Mouse (Mus musculus): Measurements from ENCODE around the gene Akr1b8. TPM values are rescaled to one million over a fixed set of nuclear protein-coding genes. Genes with fewer than 3 reads are reported as not detected.

Gene Akr1b8
- polyA plus RNA-seq (2012; rRNA removed; ENCODE audit: low replicate concordance) = 25.2 and 32.0 TPM in 2 replicates

GRCm38 (mm10) chr6:34353658-34354353 is at the start of gene Akr1b8:
TSS of gene Akr1b8 (plus strand) at chr6:34354119.

GRCm38 (mm10) chr6:34316854-34317771 is 36.8 kb upstream of the Akr1b8 start, which contains the start of gene Akr1b3:
TSS of gene Akr1b3 (minus strand) at chr6:34317478.

GRCm38 (mm10) chr6:34384110-34384661 is 30.3 kb downstream of the Akr1b8 start, which contains the start of gene Akr1b10:
TSS of gene Akr1b10 (plus strand) at chr6:34384218.

GRCm38 (mm10) chr6:34412023-34412422 is 58.1 kb downstream of the Akr1b8 start, which contains the start of gene Akr1b7:
TSS of gene Akr1b7 (plus strand) at chr6:34412334.

Other genes starting within 250 kb of the Akr1b8 start
- gene Slc35b4, start 177.0 kb upstream of the Akr1b8 start, polyA plus RNA-seq (2012; rRNA removed; ENCODE audit: low replicate concordance) = 48.2 and 53.9 TPM in 2 replicates
- 224 and 323 TPM in 2 replicates for gene Akr1b3, start 36.6 kb upstream of the Akr1b8 start, polyA plus RNA-seq (2012; rRNA removed; ENCODE audit: low replicate concordance)
- 44.4 and 53.3 TPM in 2 replicates for gene Akr1b10, start 30.1 kb downstream of the Akr1b8 start, polyA plus RNA-seq (2012; rRNA removed; ENCODE audit: low replicate concordance)
- gene Akr1b7, start 58.2 kb downstream of the Akr1b8 start, polyA plus RNA-seq (2012; rRNA removed; ENCODE audit: low replicate concordance) = 0.14 and 2.2 TPM in 2 replicates
- gene Bpgm, start 122.1 kb downstream of the Akr1b8 start, polyA plus RNA-seq (2012; rRNA removed; ENCODE audit: low replicate concordance) = 12.8 and 14.1 TPM in 2 replicates
- 48.6 and 94.8 TPM in 2 replicates for gene Cald1, start 244.4 kb downstream of the Akr1b8 start, polyA plus RNA-seq (2012; rRNA removed; ENCODE audit: low replicate concordance)